Mouse (Mus musculus) urinary bladder, postnatal 14 days (tissue): ENCODE measurements at regions not wholly inside any gene's neighbourhood (a gene's known extent, or its start where the extent isn't known, plus 50 kb on each side); places are given as distances from the start of the nearest gene placed in this dataset.

Experiments
- DNase-seq: peaks from one replicate; pipeline ENCODE4 v3.0.0; 2021; ENCODE audit warnings: low spot score

DNA sequence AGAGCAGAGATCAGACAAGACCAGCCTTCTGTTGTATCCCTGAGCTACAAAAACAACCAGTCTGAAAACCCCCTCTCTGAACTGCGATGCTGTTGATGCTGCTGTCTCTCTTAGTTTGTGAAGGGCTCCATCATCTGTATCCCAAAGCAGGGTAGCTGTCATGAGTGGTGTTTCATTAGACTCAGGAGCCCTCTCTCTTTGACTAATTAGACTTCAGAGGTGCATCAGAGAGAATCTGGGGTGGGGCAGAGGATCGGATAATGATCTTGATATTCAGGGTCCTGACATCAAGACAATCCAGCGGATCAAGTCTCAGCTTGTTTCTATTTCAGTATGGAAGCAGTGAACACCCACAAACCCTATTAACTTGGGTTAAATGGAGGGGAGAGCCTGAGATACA is 70.6 kb upstream of the Slc24a4 start:
- no peak for DNase-seq

DNA sequence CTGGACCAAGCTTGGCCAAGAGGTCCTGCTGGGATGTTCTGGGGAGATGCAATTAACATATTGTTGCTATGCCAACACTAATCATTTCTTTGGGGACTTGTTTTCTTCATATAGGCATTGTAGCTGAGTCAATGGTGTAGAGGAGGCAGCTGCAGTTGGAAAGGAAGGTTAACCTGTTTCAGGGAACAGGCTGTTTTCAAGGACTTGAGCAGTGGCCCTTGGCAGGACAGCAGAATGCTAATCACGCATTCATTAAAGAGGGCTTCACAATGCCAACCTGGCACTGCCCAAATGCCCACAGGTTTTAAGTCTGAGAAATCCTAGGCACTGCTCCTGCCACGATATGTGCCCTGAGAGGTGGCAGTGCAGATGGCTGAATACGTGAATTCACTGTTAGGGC is 70.1 kb upstream of the Slc24a4 start:
- DNase-seq, result no peak

DNA sequence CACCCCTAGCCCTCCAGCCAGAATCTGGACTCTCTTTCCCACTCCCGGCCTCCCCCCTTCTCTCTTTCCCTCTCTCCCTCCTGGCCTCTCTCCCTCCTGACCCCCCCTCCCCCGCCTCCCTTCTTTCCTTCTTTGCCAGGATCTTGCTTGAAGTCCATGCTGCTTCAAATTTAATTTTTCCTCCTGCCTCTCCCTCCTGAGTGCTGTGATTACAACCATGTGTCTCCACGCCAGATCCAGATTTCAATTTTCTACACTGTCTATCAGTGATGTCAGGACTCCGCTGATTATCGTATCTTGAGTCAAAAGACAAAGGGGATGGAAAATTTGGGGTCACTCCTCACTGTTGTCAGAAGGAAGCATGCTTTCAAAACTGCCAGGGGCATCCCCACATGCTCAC is 67.4 kb upstream of the Slc24a4 start:
- no peak for DNase-seq

DNA sequence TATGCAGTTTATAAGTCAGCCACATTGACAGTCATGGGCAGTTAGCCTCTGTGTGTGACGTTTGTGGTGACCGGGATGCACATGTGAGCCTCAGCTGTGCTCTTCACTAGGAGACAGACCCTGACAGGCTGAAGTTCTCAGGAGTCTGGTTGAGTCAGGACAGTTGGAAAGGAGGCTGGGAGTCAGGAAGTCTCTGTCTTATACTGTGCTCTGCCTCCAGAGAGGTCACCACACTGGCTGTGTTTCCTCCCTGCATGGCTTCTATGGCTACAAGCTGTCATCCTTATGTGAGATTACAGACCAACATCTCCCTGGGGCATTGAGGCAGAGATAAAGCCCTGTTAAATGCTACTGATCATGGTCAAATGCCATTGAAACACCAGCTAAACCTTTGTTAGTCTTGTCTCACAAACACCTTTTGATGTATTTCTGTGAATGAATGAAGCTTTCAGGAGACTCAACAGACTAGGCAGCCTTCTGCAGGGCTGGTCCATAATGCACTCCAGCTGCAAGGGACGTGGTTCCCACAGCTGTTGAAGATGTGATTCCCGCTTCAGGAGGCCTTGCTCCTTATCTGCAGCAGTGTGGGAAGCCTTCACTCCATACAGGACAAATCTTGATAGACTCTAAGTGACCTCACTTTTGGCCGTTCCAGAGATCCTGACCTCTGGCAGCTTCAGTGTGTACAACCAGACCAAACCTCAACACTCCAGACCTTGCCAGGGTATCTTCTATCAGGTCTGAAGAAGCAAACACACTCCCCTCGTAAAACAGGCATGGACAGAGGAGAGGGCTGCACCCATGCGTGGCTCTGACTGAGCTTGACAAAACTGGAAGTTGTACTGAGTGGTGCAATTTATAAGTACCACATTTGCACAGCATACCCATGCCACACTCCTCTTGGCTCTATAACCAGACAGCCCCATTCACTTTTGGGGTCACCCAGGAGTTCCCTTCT is 66.6 kb upstream of the Slc24a4 start:
- peak; percentile 26 for DNase-seq

DNA sequence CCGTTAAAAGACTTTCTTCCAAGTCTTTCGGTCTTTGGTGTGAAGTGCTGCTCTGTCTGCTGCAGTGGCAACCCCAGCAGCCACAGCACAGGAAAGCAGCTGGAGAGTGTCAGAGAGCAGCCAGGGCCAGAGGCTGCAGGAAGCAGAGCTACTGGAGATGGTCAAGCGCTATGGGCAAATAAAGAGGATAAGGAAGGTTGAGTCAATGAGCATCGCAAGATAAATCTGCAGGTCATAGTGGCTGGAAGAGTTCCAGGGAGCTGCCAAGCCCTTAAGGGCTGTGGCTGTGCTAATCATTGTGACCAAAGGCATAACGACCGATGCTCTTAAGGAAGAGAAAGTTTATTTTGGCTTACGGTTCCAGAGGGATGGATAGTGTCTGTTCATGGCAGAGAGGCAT is 65.9 kb upstream of the Slc24a4 start:
- DNase-seq, result no peak

DNA sequence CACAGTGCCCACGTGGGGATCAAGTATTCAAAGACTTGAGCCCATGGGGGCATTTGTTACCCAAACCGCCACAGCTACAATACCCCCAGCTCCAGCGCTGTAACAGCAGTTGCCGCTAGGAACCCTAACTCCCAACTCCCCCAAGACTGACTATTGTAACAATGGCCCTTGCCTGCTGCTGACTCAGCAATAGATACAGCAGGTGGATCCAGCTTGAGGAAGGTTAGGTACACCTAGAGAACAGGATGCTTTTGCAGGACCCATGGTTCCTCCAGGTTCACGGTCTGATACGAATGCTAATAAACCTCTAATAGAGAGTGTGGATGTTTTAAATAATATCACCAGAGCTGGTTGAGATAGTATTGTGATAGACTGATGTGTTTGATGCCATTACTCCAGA is 65.3 kb upstream of the Slc24a4 start:
- DNase-seq, result no peak

DNA sequence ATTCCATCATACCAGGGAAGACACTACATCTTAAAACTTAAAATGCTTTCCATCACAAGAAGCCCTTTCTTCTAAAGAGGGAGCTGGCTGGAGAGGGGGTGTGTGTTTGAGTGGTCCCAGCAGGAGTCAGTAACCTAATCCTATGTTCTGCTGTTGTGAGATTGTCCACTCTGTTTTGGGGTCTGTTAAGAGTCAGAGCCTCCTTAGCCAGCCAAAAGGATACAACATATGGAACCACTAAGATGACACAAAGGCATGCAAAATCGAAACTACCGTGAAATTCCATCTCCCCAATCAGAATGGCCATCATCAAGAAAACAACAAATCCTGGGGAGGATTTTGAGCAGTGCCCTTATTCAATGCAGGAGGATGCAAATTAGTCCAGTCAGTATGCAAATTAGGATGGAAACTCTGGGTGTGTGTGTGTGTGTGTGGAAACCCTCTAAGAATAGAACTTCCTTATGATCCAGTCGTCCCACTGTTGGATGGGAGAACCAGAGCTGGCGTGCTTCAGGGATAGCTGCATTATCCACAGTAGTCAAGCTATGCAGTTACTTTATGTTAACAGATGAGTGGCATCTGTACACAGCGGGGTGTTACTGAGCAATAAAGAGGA is 63.7 kb upstream of the Slc24a4 start:
- no peak for DNase-seq

DNA sequence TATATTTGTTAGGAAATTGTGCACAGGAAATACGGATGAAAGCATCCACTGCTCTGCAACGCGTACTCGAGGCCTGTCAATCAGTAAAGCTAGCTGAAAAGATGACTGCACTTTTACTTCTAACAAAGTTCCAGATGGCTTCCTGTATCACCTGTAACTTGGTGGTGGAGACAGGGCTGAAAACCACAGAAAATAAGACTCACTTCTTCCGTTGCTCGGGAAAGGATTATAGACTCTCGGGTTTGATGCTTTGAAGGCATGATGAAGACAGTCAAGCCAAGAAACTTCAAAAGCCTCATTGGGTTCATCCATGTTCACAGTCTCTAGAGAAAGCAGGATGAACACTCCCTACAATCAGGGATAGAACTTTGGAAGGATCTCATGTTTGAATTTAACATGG is 60.8 kb upstream of the Slc24a4 start:
- DNase-seq, result no peak

DNA sequence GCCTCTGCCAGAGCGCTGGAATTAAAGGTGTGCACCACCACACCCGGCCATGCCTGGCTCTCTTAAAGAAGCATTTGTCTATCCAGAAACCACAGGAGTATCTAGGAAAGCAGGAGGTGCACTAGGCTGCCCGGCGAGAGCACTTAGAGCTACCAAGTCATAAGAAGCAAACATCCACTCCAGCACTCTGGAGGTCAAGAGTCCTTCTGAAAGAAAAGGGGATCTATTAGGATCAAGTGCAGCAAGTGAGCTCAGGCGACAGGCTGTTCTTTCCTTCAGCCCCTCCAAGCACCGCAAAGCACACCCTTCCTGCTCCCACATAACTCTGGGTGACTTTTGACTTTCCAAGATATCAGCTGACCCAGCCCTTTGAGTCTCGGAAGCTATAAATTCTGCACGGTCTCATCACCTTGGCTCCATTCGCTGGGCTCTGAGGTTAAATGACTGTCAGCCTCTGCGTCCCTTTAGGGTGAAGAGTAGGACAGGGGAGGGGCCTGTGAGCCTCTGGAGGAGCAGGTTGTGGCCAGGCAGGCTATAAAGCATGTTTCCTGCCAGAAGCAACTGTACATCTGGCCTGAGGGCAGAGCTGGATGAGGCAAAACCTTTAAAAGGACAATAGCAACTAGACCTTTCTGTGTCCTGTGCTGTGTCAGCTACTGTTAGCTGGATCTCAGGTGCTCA is 58.9 kb upstream of the Slc24a4 start:
- no peak for DNase-seq

DNA sequence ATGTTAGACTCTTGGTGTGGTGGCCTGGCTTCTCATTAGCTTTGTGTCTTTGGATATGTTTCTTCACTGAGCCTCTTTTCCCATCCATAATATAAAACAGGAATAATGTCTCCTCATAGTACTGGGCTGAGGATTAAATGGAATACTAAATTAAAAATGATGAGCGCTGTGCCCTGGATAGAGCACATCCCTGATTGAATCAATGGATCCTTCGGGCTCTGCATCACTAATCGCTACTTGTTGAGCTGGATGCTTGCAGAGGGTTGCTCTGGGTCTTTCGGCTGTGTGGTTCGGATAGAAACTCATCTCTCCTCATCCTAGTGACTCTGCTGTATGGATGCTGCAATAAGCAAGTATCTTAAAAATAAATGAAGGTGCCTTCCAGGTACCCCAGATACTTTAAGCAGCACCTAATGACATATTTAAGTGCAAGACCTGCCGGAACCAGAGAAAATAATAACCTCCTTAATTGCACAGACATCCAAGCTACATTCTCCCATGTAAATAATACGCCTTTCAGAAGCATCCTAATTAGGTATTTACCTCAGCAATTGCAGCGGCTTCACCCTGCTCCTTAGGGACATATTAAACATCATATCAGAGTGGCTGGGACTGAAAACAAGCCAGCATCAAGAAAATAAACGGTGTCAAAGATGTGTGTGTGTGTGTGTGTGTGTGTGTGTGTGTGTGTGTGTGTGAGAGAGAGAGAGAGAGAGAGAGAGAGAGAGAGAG is 56.5 kb upstream of the Slc24a4 start:
- DNase-seq, result no peak

DNA sequence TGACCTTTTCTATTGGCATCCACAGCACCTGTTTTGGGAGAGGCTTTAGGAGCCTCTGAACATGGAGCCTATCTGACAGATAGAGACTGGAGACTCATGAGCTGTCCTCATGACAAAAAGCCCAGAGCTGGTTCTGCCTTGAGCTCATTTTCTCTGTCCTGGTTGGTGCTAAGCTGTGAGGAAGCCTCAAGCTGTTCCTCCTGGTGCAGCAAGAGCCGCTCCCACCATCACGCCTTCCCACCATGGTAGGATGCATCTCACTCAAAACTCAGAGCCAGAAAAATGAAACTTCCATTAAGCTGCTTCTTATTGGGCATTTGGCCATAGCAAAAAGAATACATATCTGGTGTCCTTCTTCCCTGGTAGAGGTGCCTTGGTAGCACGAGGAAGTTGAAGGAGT is 55.0 kb upstream of the Slc24a4 start:
- no peak for DNase-seq

DNA sequence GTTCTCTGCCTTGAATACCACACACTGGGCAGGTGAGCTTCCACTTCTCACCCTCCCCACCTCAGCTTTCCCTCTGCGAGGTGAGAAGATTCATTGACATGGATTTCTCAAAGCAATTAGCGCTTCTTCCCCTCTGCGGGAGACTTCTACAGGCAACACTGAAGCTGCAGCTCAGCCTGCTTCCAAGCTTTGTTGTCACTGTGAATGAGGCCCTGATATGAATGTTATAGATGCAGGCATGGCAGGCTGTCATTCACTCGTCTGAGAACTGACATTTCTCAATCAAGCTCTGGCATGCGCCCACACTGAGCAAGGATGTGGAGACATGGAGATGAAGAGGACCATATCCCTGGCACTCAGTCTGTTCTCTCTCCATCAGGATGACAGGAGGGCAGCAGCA is 52.2 kb upstream of the Slc24a4 start:
- no peak for DNase-seq
